Mouse (Mus musculus) T-helper 17 cell (primary cell): ENCODE data around the gene Adamtsl4.

Source experiments
- in situ Hi-C, 2 experiments: fragments of 300-600 bp; cut with MboI, MseI; formaldehyde crosslinking; loops; 1 replicate in 1 of 2; 2 replicates in 1 of 2; pipeline ENCODE4 v1.15.1; 2025; ENCODE audit warnings: high pct_unique_total_duplicates in 2 of 2

Adamtsl4 gene

GRCm38 (mm10) chr3:95650276-95651032 is 37.3 kb downstream of the Adamtsl4 start:
- in situ Hi-C loops: loop anchor here in 1 of 2 experiments (10.0 to 25.0 kb wide), 2 partner anchors 584 to 912 kb away; partner anchors contain the start of genes Hist2h3c2 and Txnip

GRCm38 (mm10) chr3:95648016-95648415 is 39.7 kb downstream of the Adamtsl4 start:
- in situ Hi-C loops: no loop called here

- in situ Hi-C loops: no loop called here
Measured at GRCm38 (mm10) chr3:95645313-95646235, 42.1 kb downstream of the Adamtsl4 start.

- in situ Hi-C loops: no loop called here
Measured at GRCm38 (mm10) chr3:95643097-95643496, 44.6 kb downstream of the Adamtsl4 start.

- in situ Hi-C loops: loop anchor here in 1 of 2 experiments (5.0 kb wide), 1 partner anchor 38 kb away; no protein-coding TSS in a partner anchor
Measured at GRCm38 (mm10) chr3:95639694-95640093, 48.0 kb downstream of the Adamtsl4 start.

- in situ Hi-C loops: loop anchor here in 1 of 2 experiments (5.0 kb wide), 1 partner anchor 41 kb away; no protein-coding TSS in a partner anchor
Measured at GRCm38 (mm10) chr3:95636072-95636471, 51.6 kb downstream of the Adamtsl4 start.

GRCm38 (mm10) chr3:95635636-95636035 is 52.1 kb downstream of the Adamtsl4 start:
- in situ Hi-C loops: loop anchor here in 1 of 2 experiments (5.0 kb wide), 1 partner anchor 42 kb away; no protein-coding TSS in a partner anchor

GRCm38 (mm10) chr3:95632648-95633588 is 54.8 kb downstream of the Adamtsl4 start:
- in situ Hi-C loops: no loop called here

- in situ Hi-C loops: no loop called here
Measured at GRCm38 (mm10) chr3:95631304-95631703, 56.4 kb downstream of the Adamtsl4 start.

- in situ Hi-C loops: no loop called here
Measured at GRCm38 (mm10) chr3:95630856-95631255, 56.9 kb downstream of the Adamtsl4 start.

- in situ Hi-C loops: no loop called here
Measured at GRCm38 (mm10) chr3:95629755-95630154, 58.0 kb downstream of the Adamtsl4 start.

- in situ Hi-C loops: no loop called here
Measured at GRCm38 (mm10) chr3:95627763-95628162, 60.0 kb downstream of the Adamtsl4 start.
